Mouse (Mus musculus) forebrain, embryonic 10.5 days (tissue): ENCODE results near the gene Senp8. TPM values are rescaled to one million over a fixed set of nuclear protein-coding genes. Genes with fewer than 3 reads are reported as not detected.

Experiments
- DNase-seq: peaks from one replicate; pipeline ENCODE4 v3.0.0-alpha.2; 2017; ENCODE audit warnings: low spot score; ENCODE audit errors: extremely low spot score
- H3K27ac ChIP-seq: fragments of 300-500 bp; sonication (generic); 2 replicates; pipeline ENCODE4 v1.5.1; 2016; ENCODE audit warnings: mild to moderate bottlenecking
- H3K27me3 ChIP-seq: fragments of 300-500 bp; sonication (generic); 2 replicates; pipeline ENCODE4 v1.6.1; 2016; ENCODE audit warnings: mild to moderate bottlenecking; ENCODE audit not compliant: poor library complexity, severe bottlenecking
- H3K36me3 ChIP-seq: fragments of 300-500 bp; sonication (generic); replicated peaks from 2 replicates; pipeline ENCODE4 v1.6.1; 2016; ENCODE audit warnings: mild to moderate bottlenecking, moderate library complexity
- H3K4me1 ChIP-seq: fragments of 300-500 bp; sonication (generic); 2 replicates; pipeline ENCODE4 v1.6.1; 2016
- H3K4me3 ChIP-seq: fragments of 300-500 bp; sonication (generic); 2 replicates; pipeline ENCODE4 v1.5.1; 2016; ENCODE audit warnings: mild to moderate bottlenecking, moderate library complexity
- H3K9me3 ChIP-seq: fragments of 300-500 bp; sonication (generic); 2 replicates; pipeline ENCODE4 v1.6.1; 2016; ENCODE audit warnings: mild to moderate bottlenecking, moderate library complexity
- WGBS: fragments of 180-500 bp; shearing (Covaris S2); methylation state at CpG from one replicate; pipeline ENCODE4 v1.1.7; 2016; 5-methylcytosine and 5-hydroxymethylcytosine counted together
- polyA plus RNA-seq: library from polyadenylated mRNA; unstranded; fragments of >200 nt; fragmentation: Nextera tagmentation; extraction: Ambion mirVana; gene quantifications from 2 replicates; pipeline ENCODE4 v1.2.1, GENCODE M21; 2016

The Senp8 gene
- polyA plus RNA-seq, 1 experiment from 2014 or later, result 16.1 TPM

- no peaks in the 10 kb centered on the region for H3K4me1 ChIP-seq
- no peak overlapping the region for H3K4me3 ChIP-seq
- peaks cover 8% of the 10 kb centered on the region for H3K36me3 ChIP-seq
- H3K27ac ChIP-seq, result no peak overlapping the region
- DNase-seq, result no peak
- no peaks in the 10 kb centered on the region for H3K27me3 ChIP-seq
- no peaks in the 10 kb centered on the region for H3K9me3 ChIP-seq
- WGBS, result 74% methylated on average over 6 of the region's 6 CpGs
Measured at GRCm38 (mm10) chr9:59733075-59733474, 17.4 kb downstream of the Senp8 start.

- no peaks in the 10 kb centered on the region for H3K4me1 ChIP-seq
- DNase-seq, result no peak
- no peak overlapping the region for H3K27ac ChIP-seq
- no peaks in the 10 kb centered on the region; the same call in 1 of the 2 replicates for H3K36me3 ChIP-seq
- H3K9me3 ChIP-seq, result no peaks in the 10 kb centered on the region
- 94% methylated on average over 5 of the region's 5 CpGs for WGBS
- no peak overlapping the region for H3K4me3 ChIP-seq
- H3K27me3 ChIP-seq, result no peaks in the 10 kb centered on the region
Measured at GRCm38 (mm10) chr9:59731136-59731535, 19.4 kb downstream of the Senp8 start.

- Histone ChIP-seq H3K36me3 (no peaks in the 10 kb centered on the region), H3K27ac (no peak overlapping the region), H3K9me3 (no peaks in the 10 kb centered on the region), H3K27me3 (no peaks in the 10 kb centered on the region), H3K4me3 (no peak overlapping the region), H3K4me1 (peaks cover 18% of the 10 kb centered on the region)
- no peak for DNase-seq
- 87% methylated on average over 11 of the region's 11 CpGs for WGBS
Measured at GRCm38 (mm10) chr9:59727569-59728286, 22.8 kb downstream of the Senp8 start.

GRCm38 (mm10) chr9:59725515-59725914, 25.0 kb downstream of the Senp8 start:
- no peaks in the 10 kb centered on the region for H3K9me3 ChIP-seq
- WGBS, result 94% methylated on average over 10 of the region's 10 CpGs
- no peak for DNase-seq

GRCm38 (mm10) chr9:59723791-59724442, 26.6 kb downstream of the Senp8 start:
- no peaks in the 10 kb centered on the region for H3K27me3 ChIP-seq
- peak overlapping the region; percentile 15; the same call in 1 of the 2 replicates for H3K27ac ChIP-seq
- no peaks in the 10 kb centered on the region for H3K9me3 ChIP-seq
- DNase-seq, result no peak
- no peak overlapping the region for H3K4me3 ChIP-seq
- no peaks in the 10 kb centered on the region for H3K36me3 ChIP-seq
- WGBS, result 75% methylated on average over 8 of the region's 8 CpGs
- H3K4me1 ChIP-seq, result peaks cover 18% of the 10 kb centered on the region

More at GRCm38 (mm10) chr9:59725515-59725914, 25.0 kb downstream of the Senp8 start:
- Histone ChIP-seq H3K36me3 (no peaks in the 10 kb centered on the region), H3K27me3 (no peaks in the 10 kb centered on the region), H3K27ac (no peak overlapping the region), H3K4me3 (no peak overlapping the region), H3K4me1 (peaks cover 18% of the 10 kb centered on the region)

GRCm38 (mm10) chr9:59723096-59723657, 27.3 kb downstream of the Senp8 start:
- Histone ChIP-seq H3K27ac (0 out of 2 replicates have a peak overlapping the region, but pooled peaks have one; percentile 2), H3K9me3 (no peaks in the 10 kb centered on the region), H3K36me3 (no peaks in the 10 kb centered on the region), H3K4me3 (no peak overlapping the region), H3K4me1 (peaks cover 18% of the 10 kb centered on the region), H3K27me3 (no peaks in the 10 kb centered on the region)
- peak; percentile 69 for DNase-seq
- 21% methylated on average over 10 of the region's 10 CpGs for WGBS

GRCm38 (mm10) chr9:59721144-59721543, 29.4 kb downstream of the Senp8 start:
- Histone ChIP-seq H3K9me3 (no peaks in the 10 kb centered on the region), H3K36me3 (no peaks in the 10 kb centered on the region), H3K4me1 (peaks cover 18% of the 10 kb centered on the region), H3K27me3 (no peaks in the 10 kb centered on the region), H3K4me3 (no peak overlapping the region), H3K27ac (no peak overlapping the region)
- 87% methylated on average over 5 of the region's 5 CpGs for WGBS
- DNase-seq, result no peak

- peaks cover 3% of the 10 kb centered on the region for H3K4me1 ChIP-seq
- H3K36me3 ChIP-seq, result no peaks in the 10 kb centered on the region
- no peak for DNase-seq
- H3K27ac ChIP-seq, result no peak overlapping the region
- 95% methylated on average over 4 of the region's 4 CpGs for WGBS
- no peaks in the 10 kb centered on the region for H3K9me3 ChIP-seq
- H3K27me3 ChIP-seq, result no peaks in the 10 kb centered on the region
- H3K4me3 ChIP-seq, result no peak overlapping the region
Measured at GRCm38 (mm10) chr9:59718237-59718636, 32.3 kb downstream of the Senp8 start.

GRCm38 (mm10) chr9:59716275-59716898, 34.1 kb downstream of the Senp8 start:
- H3K36me3 ChIP-seq, result no peaks in the 10 kb centered on the region
- no peak overlapping the region for H3K27ac ChIP-seq
- no peak overlapping the region for H3K4me3 ChIP-seq
- no peaks in the 10 kb centered on the region for H3K9me3 ChIP-seq
- WGBS, result 81% methylated on average over 7 of the region's 7 CpGs
- H3K4me1 ChIP-seq, result no peaks in the 10 kb centered on the region
- no peaks in the 10 kb centered on the region for H3K27me3 ChIP-seq
- no peak for DNase-seq

- Histone ChIP-seq H3K9me3 (no peaks in the 10 kb centered on the region), H3K27ac (no peak overlapping the region), H3K4me3 (no peak overlapping the region), H3K27me3 (no peaks in the 10 kb centered on the region), H3K4me1 (0 out of 2 replicates have a peak, but pooled peaks cover 4% of the 10 kb centered on the region), H3K36me3 (no peaks in the 10 kb centered on the region)
- no peak for DNase-seq
- 87% methylated on average over 3 of the region's 3 CpGs for WGBS
Measured at GRCm38 (mm10) chr9:59709225-59709624, 41.3 kb downstream of the Senp8 start.

- H3K4me1 ChIP-seq, result 0 out of 2 replicates have a peak, but pooled peaks cover 7% of the 10 kb centered on the region
- no peak overlapping the region for H3K27ac ChIP-seq
- H3K27me3 ChIP-seq, result no peaks in the 10 kb centered on the region
- H3K4me3 ChIP-seq, result no peak overlapping the region
- no peak for DNase-seq
- H3K9me3 ChIP-seq, result no peaks in the 10 kb centered on the region
- no peaks in the 10 kb centered on the region for H3K36me3 ChIP-seq
- WGBS, result 72% methylated on average over 10 of the region's 10 CpGs
Measured at GRCm38 (mm10) chr9:59706850-59707825, 43.4 kb downstream of the Senp8 start.

- Histone ChIP-seq H3K4me3 (no peak overlapping the region), H3K4me1 (peaks cover 12% of the 10 kb centered on the region; the same call in 1 of the 2 replicates), H3K36me3 (no peaks in the 10 kb centered on the region), H3K27me3 (no peaks in the 10 kb centered on the region), H3K27ac (no peak overlapping the region), H3K9me3 (no peaks in the 10 kb centered on the region)
- no peak for DNase-seq
- WGBS, result 79% methylated on average over 6 of the region's 6 CpGs
Measured at GRCm38 (mm10) chr9:59703099-59703498, 47.4 kb downstream of the Senp8 start.
